Mouse (Mus musculus) limb, embryonic 13.5 days (tissue): ENCODE measurements around the gene Cbarp. TPM values are rescaled to one million over a fixed set of nuclear protein-coding genes. Genes with fewer than 3 reads are reported as not detected.

ENCODE experiments used
- ATAC-seq: fragments of 200-750 bp; cut with Nextera tagmentation; 2 replicates; pipeline ENCODE4 v1.8.0; 2017; ENCODE audit warnings: low read depth, moderate number of reproducible peaks, moderate TSS enrichment; ENCODE audit not compliant: low FRiP score
- H3K27ac ChIP-seq: fragments of 300-500 bp; sonication (generic); 2 replicates; pipeline ENCODE4 v1.5.1; 2015; ENCODE audit warnings: inconsistent platforms, mild to moderate bottlenecking, moderate library complexity
- H3K27me3 ChIP-seq: fragments of 300-500 bp; sonication (generic); 2 replicates; pipeline ENCODE4 v1.6.1; 2015; ENCODE audit warnings: mild to moderate bottlenecking, inconsistent platforms
- H3K36me3 ChIP-seq: fragments of 300-500 bp; sonication (generic); 2 replicates; pipeline ENCODE4 v1.6.1; 2015; ENCODE audit warnings: inconsistent platforms, mild to moderate bottlenecking, moderate library complexity
- H3K4me1 ChIP-seq: fragments of 300-500 bp; sonication (generic); 2 replicates; pipeline ENCODE4 v1.6.1; 2015; ENCODE audit warnings: inconsistent platforms
- H3K4me2 ChIP-seq: fragments of 300-500 bp; sonication (generic); replicated peaks from 2 replicates; pipeline ENCODE4 v1.6.1; 2015; ENCODE audit warnings: inconsistent platforms, mild to moderate bottlenecking, moderate library complexity
- H3K4me3 ChIP-seq: fragments of 300-500 bp; sonication (generic); 2 replicates; pipeline ENCODE4 v1.5.1; 2015; ENCODE audit warnings: moderate library complexity, mild to moderate bottlenecking, inconsistent platforms
- H3K9ac ChIP-seq: fragments of 300-500 bp; sonication (generic); 2 replicates; pipeline ENCODE4 v1.6.1; 2015; ENCODE audit warnings: mild to moderate bottlenecking, inconsistent platforms
- H3K9me3 ChIP-seq: fragments of 300-500 bp; sonication (generic); 2 replicates; pipeline ENCODE4 v1.6.1; 2016; ENCODE audit warnings: inconsistent platforms
- WGBS: fragments of 180-500 bp; shearing (Covaris S2); methylation state at CpG from one replicate; pipeline ENCODE4 v1.1.7; 2015; 5-methylcytosine and 5-hydroxymethylcytosine counted together
- polyA plus RNA-seq: library from polyadenylated mRNA; unstranded; fragments of >200 nt; fragmentation: Nextera tagmentation; extraction: Ambion mirVana; gene quantifications from 2 replicates; pipeline ENCODE4 v1.2.1, GENCODE M21; 2015

Cbarp gene
- polyA plus RNA-seq, 1 experiment from 2014 or later = 8.1 TPM

DNA sequence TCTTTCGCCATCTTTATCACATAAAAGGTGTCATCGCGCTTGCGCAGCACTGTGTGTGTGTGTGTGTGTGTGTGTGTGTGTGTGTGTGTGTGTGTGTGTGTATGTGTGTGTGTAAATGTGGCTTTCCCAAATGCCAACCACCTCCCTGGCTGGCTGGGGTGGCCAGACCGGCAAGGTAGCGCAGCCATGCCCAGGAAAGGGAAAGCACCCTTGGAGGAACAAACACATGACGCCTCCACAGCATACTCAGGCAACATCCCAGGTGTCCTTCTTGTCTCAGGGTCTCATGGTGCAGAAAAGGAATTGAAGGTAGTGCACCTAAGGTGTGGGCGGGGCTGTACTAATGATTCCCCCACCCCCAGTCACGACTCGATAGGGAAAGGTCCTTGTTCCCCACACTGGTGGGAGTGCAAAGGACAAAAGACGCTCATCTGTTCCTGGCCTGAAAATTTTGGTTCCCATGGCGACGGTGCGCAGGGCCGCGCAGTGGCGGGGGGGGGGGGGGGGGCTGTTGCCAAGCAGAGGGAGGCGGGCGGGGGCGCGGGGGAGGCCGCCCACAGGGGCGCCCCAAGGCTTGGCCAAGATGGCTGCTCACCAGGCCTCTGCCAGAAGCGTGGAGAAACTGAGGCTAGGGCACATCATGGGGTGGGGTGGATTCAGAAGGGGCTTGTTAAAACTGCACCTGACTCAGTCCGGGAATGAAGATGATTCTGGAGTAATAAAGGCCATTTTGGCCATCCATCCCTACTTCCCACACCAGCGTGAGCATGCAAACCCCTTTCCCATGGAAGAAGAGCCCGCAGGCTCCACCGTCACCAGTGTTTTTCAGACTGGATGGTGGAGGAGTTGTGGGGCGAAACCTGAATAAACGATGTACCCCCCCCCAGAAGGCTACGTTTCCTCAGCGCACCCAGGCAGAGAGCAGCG lies 2.7 kb downstream of the Cbarp start:
- Histone ChIP-seq H3K4me2 (peak overlapping the region; percentile 99), H3K9me3 (0 out of 2 replicates have a peak, but pooled peaks cover 5% of the 10 kb centered on the region), H3K27me3 (peaks cover 49% of the 10 kb centered on the region), H3K27ac (no peak overlapping the region; the same call in 1 of the 2 replicates), H3K4me1 (peaks cover 54% of the 10 kb centered on the region), H3K9ac (peak overlapping the region; percentile 82), H3K36me3 (peaks cover 31% of the 10 kb centered on the region), H3K4me3 (peak overlapping the region; percentile 62)
- no peak for ATAC-seq
- 2% methylated on average over 24 of the region's 33 CpGs for WGBS

DNA sequence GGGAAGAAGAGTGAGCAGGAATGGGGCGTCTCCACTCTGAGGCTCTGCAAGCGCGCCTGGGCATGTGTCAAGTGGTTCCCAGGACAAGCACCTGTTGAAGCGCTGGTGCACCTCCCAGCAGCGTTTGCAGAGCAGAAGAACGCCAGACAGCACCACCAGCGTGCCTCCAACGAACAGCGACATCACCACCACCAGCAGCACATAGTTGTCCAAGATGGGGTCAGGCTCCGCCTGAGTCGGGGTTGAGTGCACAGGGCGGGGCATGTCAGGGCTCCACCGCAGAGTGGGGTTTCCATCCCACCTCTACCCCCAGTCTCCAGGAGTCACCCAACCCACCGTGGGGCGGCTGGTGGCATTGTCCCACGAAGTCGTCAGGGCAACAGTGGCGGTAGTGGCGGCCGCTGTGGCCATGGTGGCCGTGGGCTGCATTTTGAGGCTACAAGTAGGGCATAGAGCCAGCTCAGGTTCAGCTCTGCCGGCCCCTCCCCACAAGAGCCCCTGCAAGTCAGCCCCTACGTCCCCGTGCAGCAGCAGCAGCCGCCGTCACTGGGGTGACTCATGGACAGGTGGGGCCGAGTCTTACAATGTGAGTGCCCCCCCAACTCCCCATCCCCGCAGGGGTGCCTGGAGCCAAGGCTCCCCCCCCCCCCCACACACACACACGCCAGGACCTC lies 3.5 kb downstream of the Cbarp start:
- Histone ChIP-seq H3K36me3 (peaks cover 39% of the 10 kb centered on the region), H3K4me2 (peak overlapping the region; percentile 99), H3K4me1 (peaks cover 51% of the 10 kb centered on the region), H3K9me3 (0 out of 2 replicates have a peak, but pooled peaks cover 5% of the 10 kb centered on the region), H3K9ac (peak overlapping the region; percentile 82), H3K27ac (no peak overlapping the region), H3K27me3 (peaks cover 51% of the 10 kb centered on the region), H3K4me3 (peak overlapping the region; percentile 62)
- ATAC-seq = no peak
- 4% methylated on average over 27 of the region's 29 CpGs for WGBS

DNA sequence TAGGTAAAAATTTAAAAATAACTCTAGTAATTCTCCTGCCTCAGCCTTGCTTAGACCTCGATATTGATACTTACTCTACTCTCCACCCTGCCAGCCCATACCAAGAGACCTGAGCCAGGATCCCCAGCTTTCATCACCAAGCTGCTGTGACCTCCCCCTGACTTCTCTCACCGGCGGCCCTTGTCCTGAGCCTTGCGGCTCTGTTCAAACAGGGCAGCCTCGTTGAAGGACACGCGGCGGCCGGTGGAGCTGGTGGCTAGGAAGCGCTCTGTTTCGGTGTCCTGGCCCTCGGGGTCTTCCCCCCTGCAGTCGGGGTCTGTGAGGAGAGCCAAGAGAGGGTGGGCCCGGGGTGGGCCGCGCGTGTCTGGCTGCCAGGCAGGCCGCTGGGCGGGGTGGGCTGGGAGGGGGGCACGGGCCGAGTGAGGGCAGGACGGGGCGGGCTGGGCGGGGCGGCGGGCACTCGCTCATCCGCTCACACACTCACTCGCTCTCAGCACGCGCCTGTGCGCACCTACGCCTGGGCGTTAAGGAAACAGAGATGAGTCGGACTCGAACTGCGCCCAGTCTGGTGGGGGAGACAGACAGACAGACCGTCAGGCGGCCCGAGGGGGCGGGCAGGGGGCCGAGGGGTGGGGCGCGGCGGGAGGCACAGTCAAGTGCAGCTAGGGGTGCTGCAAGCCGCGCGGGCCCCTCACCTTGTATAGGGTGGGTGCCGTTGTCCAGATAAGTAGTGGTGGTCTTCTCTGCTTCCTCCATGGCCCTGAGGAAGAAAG lies 4.3 kb downstream of the Cbarp start:
- no peak overlapping the region for H3K27ac ChIP-seq
- peaks cover 54% of the 10 kb centered on the region for H3K27me3 ChIP-seq
- H3K4me1 ChIP-seq = peaks cover 52% of the 10 kb centered on the region

DNA sequence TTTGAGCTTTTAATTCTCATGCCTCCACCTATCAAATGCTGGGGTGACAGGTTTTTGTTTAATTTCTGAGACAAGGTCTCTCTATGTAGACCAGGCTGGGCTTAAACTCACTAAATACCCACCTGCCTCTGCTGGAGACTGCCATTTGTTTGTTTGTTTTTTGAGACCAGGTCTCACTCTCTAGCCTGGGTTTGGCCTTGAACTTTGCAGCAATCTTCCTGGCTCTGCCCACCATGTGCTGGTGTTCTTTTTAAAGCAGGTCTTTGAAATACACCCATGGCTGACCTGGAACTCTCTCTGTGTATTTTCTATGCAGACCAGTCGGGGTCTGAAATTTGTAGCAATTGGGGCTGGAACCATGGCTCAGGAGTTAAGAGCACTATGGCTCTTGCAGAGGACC lies 5.0 kb downstream of the Cbarp start:
- H3K36me3 ChIP-seq = peaks cover 53% of the 10 kb centered on the region

More for the DNA sequence above, 4.3 kb downstream of the Cbarp start:
- H3K36me3 ChIP-seq = peaks cover 46% of the 10 kb centered on the region
- 0 out of 2 replicates have a peak, but pooled peaks cover 5% of the 10 kb centered on the region for H3K9me3 ChIP-seq
- peak overlapping the region; percentile 99 for H3K4me2 ChIP-seq
- no peak for ATAC-seq
- peak overlapping the region; percentile 62 for H3K4me3 ChIP-seq
- WGBS = 16% methylated on average over 49 of the region's 49 CpGs
- H3K9ac ChIP-seq = peak overlapping the region; percentile 82

DNA sequence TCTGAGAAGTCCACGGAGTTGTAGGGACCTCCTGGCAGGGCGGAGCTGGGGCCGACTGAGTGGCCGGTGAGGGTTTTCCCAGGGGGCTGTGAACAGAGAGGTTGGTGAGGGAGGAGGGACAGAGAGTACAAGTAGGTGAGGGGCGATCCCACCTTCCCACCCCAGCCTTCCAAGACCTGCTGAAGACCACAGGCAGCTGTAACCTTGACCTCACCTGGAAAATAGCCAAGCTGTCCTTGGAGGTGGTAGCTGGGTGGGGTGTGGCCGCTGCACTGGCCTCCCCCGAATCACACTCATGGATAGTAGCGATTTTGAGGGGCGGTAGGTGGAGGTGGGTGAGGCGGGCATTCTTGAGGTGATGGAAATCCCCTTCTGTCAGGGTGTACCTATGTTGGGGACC lies 5.5 kb downstream of the Cbarp start:
- Histone ChIP-seq H3K9me3 (0 out of 2 replicates have a peak, but pooled peaks cover 5% of the 10 kb centered on the region), H3K27ac (no peak overlapping the region), H3K27me3 (peaks cover 58% of the 10 kb centered on the region), H3K9ac (no peak overlapping the region; the same call in 1 of the 2 replicates), H3K4me2 (no peak overlapping the region), H3K4me3 (no peak overlapping the region), H3K4me1 (peaks cover 51% of the 10 kb centered on the region), H3K36me3 (peaks cover 58% of the 10 kb centered on the region)
- ATAC-seq = no peak
- WGBS = 81% methylated on average over 10 of the region's 10 CpGs

More for the DNA sequence above, 5.0 kb downstream of the Cbarp start:
- Histone ChIP-seq H3K4me2 (no peak overlapping the region), H3K27ac (no peak overlapping the region), H3K9ac (no peak overlapping the region), H3K4me1 (peaks cover 51% of the 10 kb centered on the region), H3K27me3 (peaks cover 61% of the 10 kb centered on the region), H3K9me3 (0 out of 2 replicates have a peak, but pooled peaks cover 5% of the 10 kb centered on the region), H3K4me3 (no peak overlapping the region)
- WGBS = 89% methylated on average over 1 of the region's 1 CpGs
- no peak for ATAC-seq

DNA sequence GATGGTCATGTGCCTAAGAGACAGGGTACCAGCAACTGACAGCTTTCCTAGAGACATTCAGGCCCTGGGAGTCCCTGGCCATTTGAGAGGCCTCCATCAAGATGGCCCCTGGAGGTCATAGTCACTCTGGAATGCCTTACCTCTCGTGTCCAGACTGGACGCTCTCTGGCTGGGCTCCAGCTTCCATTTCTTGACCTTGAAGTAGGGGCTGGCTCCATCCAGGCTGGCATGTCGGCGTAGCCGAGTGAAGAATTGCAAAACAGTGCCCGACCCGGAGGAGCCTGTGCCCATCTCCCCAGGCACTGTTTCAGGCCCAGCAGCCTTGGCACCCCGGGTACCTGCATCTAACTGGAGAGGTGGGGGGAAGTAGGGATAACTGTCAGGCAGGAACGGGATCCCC lies 6.2 kb downstream of the Cbarp start:
- H3K27me3 ChIP-seq = peaks cover 53% of the 10 kb centered on the region

DNA sequence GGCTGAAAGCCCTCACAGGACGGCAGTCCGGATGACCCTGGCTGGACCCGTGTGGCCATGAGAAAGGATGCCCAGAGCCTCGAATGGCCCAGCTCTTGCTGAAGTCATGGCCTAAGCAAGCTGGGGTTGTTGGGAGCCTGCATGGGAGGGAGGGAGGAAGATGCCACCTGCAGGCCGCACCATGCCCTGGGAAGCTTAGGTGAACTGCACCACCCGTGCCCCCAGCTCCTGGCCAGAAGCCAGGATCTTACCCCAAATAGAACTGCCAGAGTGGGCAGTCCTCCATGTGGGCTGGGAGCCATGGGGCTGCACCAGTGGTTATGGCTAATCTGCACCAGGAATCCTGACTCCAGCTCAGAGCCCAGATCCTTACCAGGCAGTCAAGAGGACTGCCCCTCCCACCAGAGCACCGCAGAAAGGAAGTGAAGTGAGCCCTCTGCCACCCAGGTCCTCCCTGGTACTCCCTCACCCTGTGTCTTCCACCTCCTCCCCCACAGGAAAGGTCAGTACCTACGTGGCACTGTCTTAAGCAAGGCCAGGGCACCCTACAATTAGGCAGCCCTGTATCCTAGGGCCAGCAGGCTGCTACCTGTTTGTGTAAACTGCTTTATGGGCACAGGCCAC lies 7.3 kb downstream of the Cbarp start:
- Histone ChIP-seq H3K4me3 (no peak overlapping the region), H3K27me3 (peaks cover 48% of the 10 kb centered on the region), H3K4me2 (no peak overlapping the region), H3K27ac (no peak overlapping the region), H3K9ac (no peak overlapping the region), H3K4me1 (peaks cover 41% of the 10 kb centered on the region), H3K9me3 (0 out of 2 replicates have a peak, but pooled peaks cover 5% of the 10 kb centered on the region), H3K36me3 (peaks cover 76% of the 10 kb centered on the region)
- ATAC-seq = no peak
- WGBS = 79% methylated on average over 8 of the region's 8 CpGs

More for the DNA sequence above, 6.2 kb downstream of the Cbarp start:
- Histone ChIP-seq H3K4me2 (no peak overlapping the region), H3K36me3 (peaks cover 66% of the 10 kb centered on the region), H3K4me1 (peaks cover 48% of the 10 kb centered on the region), H3K9ac (no peak overlapping the region), H3K27ac (no peak overlapping the region), H3K9me3 (0 out of 2 replicates have a peak, but pooled peaks cover 5% of the 10 kb centered on the region), H3K4me3 (no peak overlapping the region)
- ATAC-seq = no peak
- WGBS = 86% methylated on average over 9 of the region's 9 CpGs

GRCm38 (mm10) chr10:80131952-80132350 lies 8.7 kb downstream of the Cbarp start:
- H3K27ac ChIP-seq = no peak overlapping the region
- H3K9ac ChIP-seq = peak overlapping the region; percentile 48; the same call in 1 of the 2 replicates
- peaks cover 90% of the 10 kb centered on the region for H3K36me3 ChIP-seq
- H3K4me1 ChIP-seq = peaks cover 27% of the 10 kb centered on the region
- H3K4me2 ChIP-seq = peak overlapping the region; percentile 56
- WGBS = 40% methylated on average over 27 of the region's 27 CpGs
- peaks cover 35% of the 10 kb centered on the region for H3K27me3 ChIP-seq
- H3K9me3 ChIP-seq = 0 out of 2 replicates have a peak, but pooled peaks cover 5% of the 10 kb centered on the region
- ATAC-seq = no peak
- peak overlapping the region; percentile 28 for H3K4me3 ChIP-seq

DNA sequence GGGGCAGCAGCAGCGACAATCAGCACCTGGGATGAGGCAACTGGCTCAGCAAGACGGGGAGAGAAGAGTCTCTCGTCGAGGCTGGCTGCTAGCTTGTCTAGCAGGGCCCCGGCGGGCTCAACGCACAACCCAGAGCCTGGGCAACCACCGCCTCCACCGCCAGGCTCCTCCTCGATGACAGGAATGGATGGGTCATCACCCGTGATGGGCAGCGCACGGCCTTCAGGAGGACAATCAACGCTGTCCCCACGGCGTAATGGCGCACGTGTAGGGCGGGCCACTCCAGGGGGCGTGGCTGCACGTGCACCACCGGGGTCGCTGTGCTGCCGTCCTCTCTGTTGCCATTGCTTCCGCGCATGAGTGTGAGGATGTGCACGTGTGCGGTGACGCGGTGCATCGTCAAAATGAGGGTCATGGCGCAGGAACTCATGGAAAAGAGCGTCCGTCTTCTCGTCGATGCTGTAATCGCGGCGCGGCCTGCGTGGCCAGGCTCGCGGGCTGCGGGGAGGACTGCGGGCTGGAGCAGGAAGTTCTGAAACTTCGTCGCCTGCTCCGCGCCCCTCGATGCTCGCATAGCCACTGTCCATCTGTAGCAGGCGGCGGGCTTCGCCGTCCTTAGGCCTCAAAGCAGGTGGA lies 9.2 kb downstream of the Cbarp start:
- peak; percentile 52; the same call in 1 of the 2 replicates for ATAC-seq
- Histone ChIP-seq H3K36me3 (peaks cover 95% of the 10 kb centered on the region), H3K4me3 (peak overlapping the region; percentile 28), H3K27ac (no peak overlapping the region; the same call in 1 of the 2 replicates), H3K9me3 (0 out of 2 replicates have a peak, but pooled peaks cover 5% of the 10 kb centered on the region), H3K9ac (peak overlapping the region; percentile 48; the same call in 1 of the 2 replicates), H3K27me3 (peaks cover 30% of the 10 kb centered on the region), H3K4me2 (peak overlapping the region; percentile 56), H3K4me1 (peaks cover 22% of the 10 kb centered on the region)
- WGBS = 14% methylated on average over 55 of the region's 55 CpGs

DNA sequence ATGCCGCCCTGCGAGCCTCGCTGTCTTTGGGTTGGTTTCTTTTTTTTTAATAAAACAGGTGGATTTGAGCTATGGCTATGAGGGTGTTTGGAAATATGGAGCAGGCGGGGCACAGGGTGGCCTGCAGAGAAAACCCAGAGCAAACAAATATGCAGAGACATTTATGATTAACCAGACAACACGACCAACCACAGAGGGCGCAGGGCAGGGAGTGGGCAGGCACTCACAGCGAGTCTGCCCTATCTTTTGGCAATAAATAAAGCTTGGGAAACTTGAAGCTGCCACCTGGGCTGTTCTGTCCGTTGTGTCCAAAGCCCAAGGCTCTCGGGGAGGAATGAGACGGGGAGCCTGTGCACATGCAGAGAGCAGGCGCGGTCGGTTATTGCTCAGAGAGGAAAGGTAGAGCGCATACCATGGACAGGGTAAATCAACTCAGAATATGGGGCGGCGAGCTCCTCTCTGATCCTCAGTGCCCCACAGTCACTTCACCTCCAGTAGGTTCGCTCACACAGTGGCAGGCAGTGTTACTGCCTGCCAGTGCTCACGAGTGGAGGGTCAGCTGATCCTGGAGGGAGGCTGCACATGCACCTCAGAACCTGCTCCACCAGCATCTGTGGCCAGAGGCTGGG lies 10.1 kb downstream of the Cbarp start:
- 82% methylated on average over 18 of the region's 18 CpGs for WGBS
- Histone ChIP-seq H3K9me3 (no peaks in the 10 kb centered on the region), H3K4me3 (no peak overlapping the region), H3K9ac (peak overlapping the region; percentile 8; the same call in 1 of the 2 replicates), H3K27ac (no peak overlapping the region), H3K4me1 (peaks cover 18% of the 10 kb centered on the region), H3K4me2 (0 out of 2 replicates have a peak overlapping the region, but pooled peaks have one; percentile 56), H3K27me3 (peaks cover 21% of the 10 kb centered on the region), H3K36me3 (peaks cover 98% of the 10 kb centered on the region)
- ATAC-seq = no peak
